ENCODE assay signal across 8 mouse cellular contexts in genomic region chr1:180569453-180569852, GRCm38 (mm10). TPM values are rescaled to one million over a fixed set of nuclear protein-coding genes. Genes with fewer than 3 reads are reported as not detected.
DNase-seq lines count a peak whose midpoint lies in the region; ATAC-seq and TF ChIP-seq lines count a peak whose summit lies in the region.

No protein-coding gene starts in this region.

- no peak for TF ChIP-seq CTCF in bone marrow, adult 2 months (IDR thresholded peaks at IDR 0.05; ENCODE audit: control insufficient read depth, insufficient read depth, low read length)

- no peak for DNase-seq in kidney, postnatal 36 days
- no peak for DNase-seq in hindbrain, embryonic 10.5 days (ENCODE audit: low spot score)
- no peak for DNase-seq in urinary bladder, adult 18-20 months (ENCODE audit: low spot score in 2 of 2)
- DNase-seq in adrenal gland, adult 2 months, result no peak
- no peak for DNase-seq in left cerebral cortex, postnatal 36 days (ENCODE audit: low spot score in 2 of 2)

- H3K4me2 ChIP-seq in kidney, embryonic 14.5 days (replicated peaks; ENCODE audit: low read depth, low read length), result peak overlapping the region; percentile 86
- H3K4me2 ChIP-seq in midbrain, embryonic 13.5 days (replicated peaks), result peak overlapping the region; percentile 95

- under 1% methylated on average over 17 of the region's 17 CpGs for WGBS in kidney, embryonic 14.5 days
- under 1% methylated on average over 17 of the region's 17 CpGs for WGBS in bone marrow, adult 2 months
- under 1% methylated on average over 17 of the region's 17 CpGs for WGBS in hindbrain, embryonic 10.5 days
- WGBS in midbrain, embryonic 13.5 days, result under 1% methylated on average over 17 of the region's 17 CpGs

- no peak for TF ChIP-seq POLR2A in bone marrow, adult 2 months (IDR thresholded peaks at IDR 0.05; ENCODE audit: borderline replicate concordance, control insufficient read depth, low read depth, low read length)

- peaks cover 14% of the 10 kb centered on the region; the same call in 1 of the 2 replicates for H3K36me3 ChIP-seq in kidney, embryonic 14.5 days (ENCODE audit: control insufficient read depth, insufficient read depth, low read length)
- peaks cover 33% of the 10 kb centered on the region for H3K36me3 ChIP-seq in hindbrain, embryonic 10.5 days
- peaks cover 26% of the 10 kb centered on the region for H3K36me3 ChIP-seq in midbrain, embryonic 13.5 days

- peak overlapping the region; percentile 91 for H3K27ac ChIP-seq in kidney, embryonic 14.5 days (ENCODE audit: low read depth, low read length)
- H3K27ac ChIP-seq in bone marrow, adult 2 months (ENCODE audit: control insufficient read depth, insufficient read depth, low read depth, low read length, poor library complexity), result peak overlapping the region; percentile 82
- H3K27ac ChIP-seq in hindbrain, embryonic 10.5 days, result peak overlapping the region; percentile 96
- H3K27ac ChIP-seq in midbrain, embryonic 13.5 days, result peak overlapping the region; percentile 91

- no peak for ATAC-seq in kidney, embryonic 14.5 days (ENCODE audit: low FRiP score, low TSS enrichment)
- ATAC-seq in midbrain, embryonic 13.5 days, result no peak

- H3K9me3 ChIP-seq in kidney, embryonic 14.5 days (ENCODE audit: control insufficient read depth, low read length), result 0 out of 2 replicates have a peak, but pooled peaks cover 6% of the 10 kb centered on the region
- peaks cover 10% of the 10 kb centered on the region; the same call in 1 of the 2 replicates for H3K9me3 ChIP-seq in hindbrain, embryonic 10.5 days
- H3K9me3 ChIP-seq in midbrain, embryonic 13.5 days, result no peaks in the 10 kb centered on the region; the same call in 1 of the 2 replicates

- H3K4me3 ChIP-seq in kidney, embryonic 14.5 days (ENCODE audit: low read length), result peak overlapping the region; percentile 63
- peak overlapping the region; percentile 92 for H3K4me3 ChIP-seq in bone marrow, adult 2 months (replicated peaks; ENCODE audit: control insufficient read depth, low read depth, low read length)
- H3K4me3 ChIP-seq in hindbrain, embryonic 10.5 days, result peak overlapping the region; percentile 96
- H3K4me3 ChIP-seq in midbrain, embryonic 13.5 days (replicated peaks), result peak overlapping the region; percentile 95

- H3K27me3 ChIP-seq in kidney, embryonic 14.5 days (ENCODE audit: control insufficient read depth, insufficient read depth, low read length), result no peaks in the 10 kb centered on the region
- H3K27me3 ChIP-seq in hindbrain, embryonic 10.5 days (ENCODE audit: insufficient read depth, poor library complexity, severe bottlenecking), result no peaks in the 10 kb centered on the region
- no peaks in the 10 kb centered on the region for H3K27me3 ChIP-seq in midbrain, embryonic 13.5 days

- H3K9ac ChIP-seq in kidney, embryonic 14.5 days (ENCODE audit: low read depth, low read length), result peak overlapping the region; percentile 78
- H3K9ac ChIP-seq in midbrain, embryonic 13.5 days (replicated peaks), result peak overlapping the region; percentile 91

- intact Hi-C loops in left cerebral cortex, postnatal 36 days (cut with DNase I), result loop anchor here (5.0 kb wide), 2 partner anchors 57 to 302 kb away; no protein-coding TSS in a partner anchor

- H3K4me1 ChIP-seq in kidney, embryonic 14.5 days (ENCODE audit: control insufficient read depth, insufficient read depth, low read length), result peaks cover 15% of the 10 kb centered on the region
- peaks cover 4% of the 10 kb centered on the region; the same call in 1 of the 2 replicates for H3K4me1 ChIP-seq in bone marrow, adult 2 months (ENCODE audit: control insufficient read depth, insufficient read depth, low read length)
- peaks cover 28% of the 10 kb centered on the region for H3K4me1 ChIP-seq in hindbrain, embryonic 10.5 days (replicated peaks)
- peaks cover 28% of the 10 kb centered on the region for H3K4me1 ChIP-seq in midbrain, embryonic 13.5 days (replicated peaks)

RNA-seq across cellular contexts. Expression of gene Parp1, which starts 0.7 kb away (rescaled TPM):
- 110 and 165 TPM in 2 replicates for polyA plus RNA-seq in kidney, embryonic 14.5 days (2014; fragmentation: Nextera tagmentation; extraction: Ambion mirVana)
- 22.0 and 57.7 TPM in 2 replicates for polyA plus RNA-seq in bone marrow, adult 2 months (2011; ENCODE audit: insufficient read depth, insufficient read length, low replicate concordance, missing spikeins)
- polyA plus RNA-seq in hindbrain, embryonic 10.5 days (2016; fragmentation: Nextera tagmentation; extraction: Ambion mirVana), result 232 and 299 TPM in 2 replicates
- polyA plus RNA-seq in midbrain, embryonic 13.5 days (2015; fragmentation: Nextera tagmentation; extraction: Ambion mirVana), result 135 and 140 TPM in 2 replicates
- total RNA-seq in adrenal gland, adult 2 months (2021), result 10 to 100 TPM; 55.6 to 77.1 TPM
- 22.2 and 28.2 TPM in 2 replicates for polyA plus RNA-seq in adrenal gland, adult 2 months (2012; rRNA removed)
- 10 to 100 TPM; 87.3 to 88.3 TPM for total RNA-seq in left cerebral cortex, postnatal 36 days (2021)
